Mouse (Mus musculus): ENCODE data around the gene Rhbdd3. TPM values are rescaled to one million over a fixed set of nuclear protein-coding genes. Genes with fewer than 3 reads are reported as not detected.
"Not testable (repeated sequence)": the region's sequence is repeated elsewhere in the genome, so short reads cannot be mapped to it uniquely, and the experiment has no call there.

The Rhbdd3 gene
- polyA plus RNA-seq, 1 experiment from 2014 or later, result 25.7 TPM

- H3K4me3 ChIP-seq (ENCODE audit: low read depth, low read length), result peak overlapping the region; percentile 67
- ATAC-seq (replicated peaks; ENCODE audit: insufficient number of reproducible peaks, low FRiP score, low TSS enrichment), result no peak
- H3K4me2 ChIP-seq, result peak overlapping the region; percentile 82
- 55% methylated on average over 31 of the region's 31 CpGs for WGBS (ENCODE audit: insufficient replicate concordance)
- H3K27ac ChIP-seq (ENCODE audit: low read depth, low read length), result no peak overlapping the region
- 0 out of 2 replicates have a peak overlapping the region, but pooled peaks have one; percentile 79 for H3K9ac ChIP-seq (ENCODE audit: low read depth, low read length)
- peaks cover 56% of the 10 kb centered on the region for H3K27me3 ChIP-seq (ENCODE audit: control insufficient read depth, insufficient read depth, low read length)
- H3K36me3 ChIP-seq (ENCODE audit: control insufficient read depth, insufficient read depth, low read length), result peaks cover 7% of the 10 kb centered on the region; the same call in 1 of the 2 replicates
- H3K4me1 ChIP-seq (ENCODE audit: control insufficient read depth, insufficient read depth, low read length), result peaks cover 32% of the 10 kb centered on the region
- no peaks in the 10 kb centered on the region for H3K9me3 ChIP-seq (replicated peaks; ENCODE audit: control insufficient read depth, low read length)
Observed at GRCm38 (mm10) chr11:5063561-5064281, 35.0 kb upstream of the Rhbdd3 start.

GRCm38 (mm10) chr11:5064282-5065055 lies 34.3 kb upstream of the Rhbdd3 start:
- Histone ChIP-seq H3K27ac (ENCODE audit: low read depth, low read length) (no peak overlapping the region), H3K4me1 (ENCODE audit: control insufficient read depth, insufficient read depth, low read length) (peaks cover 25% of the 10 kb centered on the region)

GRCm38 (mm10) chr11:5065056-5065821 lies 33.5 kb upstream of the Rhbdd3 start, which contains the start of gene Gas2l1:
Gas2l1 (minus strand) TSS chr11:5065327.
- H3K27me3 ChIP-seq (ENCODE audit: control insufficient read depth, insufficient read depth, low read length), result peaks cover 41% of the 10 kb centered on the region
- H3K4me3 ChIP-seq (ENCODE audit: low read depth, low read length), result peak within 1 kb of the TSS; percentile 67
- peaks cover 25% of the 10 kb centered on the region for H3K4me1 ChIP-seq (ENCODE audit: control insufficient read depth, insufficient read depth, low read length)
- peak; percentile 80 for ATAC-seq (replicated peaks; ENCODE audit: insufficient number of reproducible peaks, low FRiP score, low TSS enrichment)
- H3K9me3 ChIP-seq (replicated peaks; ENCODE audit: control insufficient read depth, low read length), result no peaks in the 10 kb centered on the region
- H3K4me2 ChIP-seq, result peak within 1 kb of the TSS; percentile 82
- H3K9ac ChIP-seq (ENCODE audit: low read depth, low read length), result peak within 1 kb of the TSS; percentile 79
- WGBS (ENCODE audit: insufficient replicate concordance), result under 1% methylated on average over 42 of the region's 50 CpGs
- H3K27ac ChIP-seq (ENCODE audit: low read depth, low read length), result peak within 1 kb of the TSS; percentile 30; the same call in 1 of the 2 replicates
- peaks cover 14% of the 10 kb centered on the region for H3K36me3 ChIP-seq (ENCODE audit: control insufficient read depth, insufficient read depth, low read length)

More at GRCm38 (mm10) chr11:5064282-5065055, 34.3 kb upstream of the Rhbdd3 start:
- peak overlapping the region; percentile 67 for H3K4me3 ChIP-seq (ENCODE audit: low read depth, low read length)
- H3K36me3 ChIP-seq (ENCODE audit: control insufficient read depth, insufficient read depth, low read length), result peaks cover 11% of the 10 kb centered on the region
- no peaks in the 10 kb centered on the region for H3K9me3 ChIP-seq (replicated peaks; ENCODE audit: control insufficient read depth, low read length)
- 11% methylated on average over 38 of the region's 38 CpGs for WGBS (ENCODE audit: insufficient replicate concordance)
- H3K9ac ChIP-seq (ENCODE audit: low read depth, low read length), result peak overlapping the region; percentile 79
- peaks cover 49% of the 10 kb centered on the region for H3K27me3 ChIP-seq (ENCODE audit: control insufficient read depth, insufficient read depth, low read length)
- peak overlapping the region; percentile 82 for H3K4me2 ChIP-seq
- no peak for ATAC-seq (replicated peaks; ENCODE audit: insufficient number of reproducible peaks, low FRiP score, low TSS enrichment)

DNA sequence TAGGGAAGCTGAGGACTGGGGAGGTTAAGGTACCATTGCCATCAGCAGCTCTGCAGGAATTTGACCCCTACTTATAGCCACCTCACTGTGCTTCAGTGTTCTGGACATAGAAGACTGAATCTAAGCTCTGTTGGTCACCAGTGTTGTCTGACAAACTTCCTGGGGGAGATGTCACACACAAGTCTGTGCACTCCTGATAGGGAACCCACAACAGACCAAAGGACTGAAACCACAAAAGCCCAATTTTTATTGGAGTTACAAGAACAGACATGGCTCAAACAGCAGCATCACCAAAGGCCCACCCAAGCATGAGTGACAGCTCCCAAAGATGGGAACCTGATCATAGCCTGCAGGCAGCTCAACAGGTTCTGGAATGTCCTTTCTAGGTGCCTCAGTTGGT lies 31.7 kb upstream of the Rhbdd3 start:
- Histone ChIP-seq H3K4me3 (ENCODE audit: low read depth, low read length) (no peak overlapping the region), H3K9me3 (replicated peaks; ENCODE audit: control insufficient read depth, low read length) (no peaks in the 10 kb centered on the region), H3K27me3 (ENCODE audit: control insufficient read depth, insufficient read depth, low read length) (peaks cover 23% of the 10 kb centered on the region), H3K36me3 (ENCODE audit: control insufficient read depth, insufficient read depth, low read length) (peaks cover 28% of the 10 kb centered on the region), H3K4me2 (no peak overlapping the region), H3K27ac (ENCODE audit: low read depth, low read length) (no peak overlapping the region), H3K4me1 (ENCODE audit: control insufficient read depth, insufficient read depth, low read length) (peaks cover 14% of the 10 kb centered on the region), H3K9ac (ENCODE audit: low read depth, low read length) (no peak overlapping the region)
- no peak for ATAC-seq (replicated peaks; ENCODE audit: insufficient number of reproducible peaks, low FRiP score, low TSS enrichment)

DNA sequence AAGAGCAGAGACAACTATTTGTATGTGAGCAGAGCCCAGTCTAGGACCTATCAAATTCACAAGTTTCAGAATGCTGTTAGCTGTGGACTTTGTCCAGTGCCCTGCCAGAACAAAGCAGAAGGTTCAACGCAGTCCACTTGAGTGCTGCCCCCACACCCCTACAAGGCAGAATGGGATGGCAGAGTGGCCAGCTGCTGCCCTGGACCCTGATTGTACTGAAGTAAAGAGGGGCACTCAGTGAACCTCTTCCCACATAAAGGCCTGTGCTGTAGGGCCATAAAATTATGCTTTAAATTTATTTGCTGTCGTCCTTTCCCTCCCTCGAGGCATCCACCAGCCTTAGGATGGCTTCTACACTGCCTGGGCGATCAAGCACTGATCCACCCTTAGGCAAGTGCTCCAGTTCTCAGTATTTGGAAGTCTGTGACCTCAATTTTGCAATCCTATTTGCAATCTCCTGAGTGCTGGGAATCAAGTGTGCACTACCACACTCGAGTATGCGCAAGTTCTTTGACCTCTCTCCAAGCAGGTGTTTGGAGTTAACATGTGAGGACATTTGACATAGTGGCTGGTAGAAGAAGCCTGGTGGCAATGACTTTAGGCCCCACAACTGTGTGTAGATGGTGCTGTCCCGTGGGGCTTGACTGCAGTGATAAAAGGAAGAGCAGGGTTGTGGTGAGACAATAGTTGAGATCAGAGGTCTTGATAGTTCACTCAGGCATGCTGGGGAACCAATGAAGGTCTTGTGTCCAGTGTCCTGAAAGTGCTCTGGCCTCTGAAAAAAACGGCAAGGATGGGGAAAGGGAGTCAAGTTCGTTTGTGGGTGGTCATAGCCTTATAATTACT lies 30.4 kb upstream of the Rhbdd3 start:
- Histone ChIP-seq H3K9me3 (replicated peaks; ENCODE audit: control insufficient read depth, low read length) (no peaks in the 10 kb centered on the region), H3K4me1 (ENCODE audit: control insufficient read depth, insufficient read depth, low read length) (peaks cover 10% of the 10 kb centered on the region), H3K4me2 (no peak overlapping the region), H3K4me3 (ENCODE audit: low read depth, low read length) (no peak overlapping the region), H3K36me3 (ENCODE audit: control insufficient read depth, insufficient read depth, low read length) (peaks cover 39% of the 10 kb centered on the region), H3K9ac (ENCODE audit: low read depth, low read length) (no peak overlapping the region), H3K27ac (ENCODE audit: low read depth, low read length) (no peak overlapping the region), H3K27me3 (ENCODE audit: control insufficient read depth, insufficient read depth, low read length) (peaks cover 10% of the 10 kb centered on the region)
- no peak for ATAC-seq (replicated peaks; ENCODE audit: insufficient number of reproducible peaks, low FRiP score, low TSS enrichment)
- 85% methylated on average over 9 of the region's 9 CpGs for WGBS (ENCODE audit: insufficient replicate concordance)

- Histone ChIP-seq H3K4me3 (ENCODE audit: low read depth, low read length) (no peak overlapping the region), H3K4me2 (no peak overlapping the region), H3K9me3 (replicated peaks; ENCODE audit: control insufficient read depth, low read length) (no peaks in the 10 kb centered on the region), H3K27ac (ENCODE audit: low read depth, low read length) (no peak overlapping the region), H3K4me1 (ENCODE audit: control insufficient read depth, insufficient read depth, low read length) (no peaks in the 10 kb centered on the region), H3K9ac (ENCODE audit: low read depth, low read length) (no peak overlapping the region), H3K27me3 (ENCODE audit: control insufficient read depth, insufficient read depth, low read length) (no peaks in the 10 kb centered on the region), H3K36me3 (ENCODE audit: control insufficient read depth, insufficient read depth, low read length) (peaks cover 46% of the 10 kb centered on the region)
- WGBS (ENCODE audit: insufficient replicate concordance), result 83% methylated on average over 4 of the region's 4 CpGs
- no peak for ATAC-seq (replicated peaks; ENCODE audit: insufficient number of reproducible peaks, low FRiP score, low TSS enrichment)
Observed at GRCm38 (mm10) chr11:5074882-5075281, 23.8 kb upstream of the Rhbdd3 start.

DNA sequence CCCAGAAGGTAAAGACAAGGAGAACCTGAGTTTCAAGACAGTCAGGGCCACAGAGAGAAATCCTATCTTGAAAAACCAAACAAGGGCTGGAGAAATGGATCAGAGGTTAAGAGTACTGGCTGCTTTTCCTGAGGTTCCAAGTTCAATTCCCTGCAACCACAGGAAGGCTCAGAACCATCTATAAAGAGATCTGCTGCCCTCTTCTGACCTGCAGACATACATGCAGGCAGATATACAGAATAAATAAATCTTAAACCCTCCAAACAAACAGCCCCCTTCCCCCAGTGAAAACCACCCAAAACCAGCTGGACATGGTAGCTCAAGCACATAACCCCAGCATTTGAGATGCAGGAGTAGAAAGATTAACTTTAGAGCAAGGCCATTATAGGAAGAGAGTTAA lies 23.0 kb upstream of the Rhbdd3 start:
- H3K36me3 ChIP-seq (ENCODE audit: control insufficient read depth, insufficient read depth, low read length), result peaks cover 45% of the 10 kb centered on the region
- H3K4me1 ChIP-seq (ENCODE audit: control insufficient read depth, insufficient read depth, low read length), result no peaks in the 10 kb centered on the region
- no peak overlapping the region for H3K27ac ChIP-seq (ENCODE audit: low read depth, low read length)
- no peaks in the 10 kb centered on the region for H3K27me3 ChIP-seq (ENCODE audit: control insufficient read depth, insufficient read depth, low read length)
- no peaks in the 10 kb centered on the region for H3K9me3 ChIP-seq (replicated peaks; ENCODE audit: control insufficient read depth, low read length)
- no peak overlapping the region for H3K4me2 ChIP-seq
- H3K4me3 ChIP-seq (ENCODE audit: low read depth, low read length), result no peak overlapping the region
- no peak for ATAC-seq (replicated peaks; ENCODE audit: insufficient number of reproducible peaks, low FRiP score, low TSS enrichment)
- no peak overlapping the region for H3K9ac ChIP-seq (ENCODE audit: low read depth, low read length)

DNA sequence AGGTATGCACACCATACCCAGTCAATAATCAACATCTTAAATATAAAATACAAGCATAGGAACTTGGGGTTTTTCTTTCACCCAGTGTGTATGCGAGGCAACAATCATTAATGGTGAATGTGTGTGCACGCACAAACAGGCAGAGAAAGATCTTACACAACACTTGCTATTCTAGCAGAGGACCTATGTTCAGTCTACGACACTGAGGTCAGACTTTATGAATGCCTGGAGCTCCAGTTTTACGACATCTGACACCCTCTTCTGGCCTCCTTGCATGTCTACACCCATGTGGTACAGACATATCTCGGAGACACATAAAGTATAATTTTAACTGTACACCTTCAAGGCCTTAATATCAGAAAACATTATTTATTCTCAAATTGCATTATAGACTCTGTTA lies 21.9 kb upstream of the Rhbdd3 start:
- H3K9ac ChIP-seq (ENCODE audit: low read depth, low read length); H3K4me1 ChIP-seq (ENCODE audit: control insufficient read depth, insufficient read depth, low read length); H3K4me3 ChIP-seq (ENCODE audit: low read depth, low read length); H3K4me2 ChIP-seq; H3K27me3 ChIP-seq (ENCODE audit: control insufficient read depth, insufficient read depth, low read length); H3K27ac ChIP-seq (ENCODE audit: low read depth, low read length); H3K9me3 ChIP-seq (replicated peaks; ENCODE audit: control insufficient read depth, low read length); ATAC-seq (replicated peaks; ENCODE audit: insufficient number of reproducible peaks, low FRiP score, low TSS enrichment): not testable (repeated sequence)
- H3K36me3 ChIP-seq (ENCODE audit: control insufficient read depth, insufficient read depth, low read length), result peaks cover 35% of the 10 kb centered on the region
- WGBS (ENCODE audit: insufficient replicate concordance), result 96% methylated on average over 4 of the region's 5 CpGs

Data from heart, embryonic 11.5 days (tissue).